Mouse (Mus musculus): ENCODE results near the gene Kctd8.
"Not testable (repeated sequence)": the region's sequence is repeated elsewhere in the genome, so short reads cannot be mapped to it uniquely, and the experiment has no call there.

The Kctd8 gene

DNA sequence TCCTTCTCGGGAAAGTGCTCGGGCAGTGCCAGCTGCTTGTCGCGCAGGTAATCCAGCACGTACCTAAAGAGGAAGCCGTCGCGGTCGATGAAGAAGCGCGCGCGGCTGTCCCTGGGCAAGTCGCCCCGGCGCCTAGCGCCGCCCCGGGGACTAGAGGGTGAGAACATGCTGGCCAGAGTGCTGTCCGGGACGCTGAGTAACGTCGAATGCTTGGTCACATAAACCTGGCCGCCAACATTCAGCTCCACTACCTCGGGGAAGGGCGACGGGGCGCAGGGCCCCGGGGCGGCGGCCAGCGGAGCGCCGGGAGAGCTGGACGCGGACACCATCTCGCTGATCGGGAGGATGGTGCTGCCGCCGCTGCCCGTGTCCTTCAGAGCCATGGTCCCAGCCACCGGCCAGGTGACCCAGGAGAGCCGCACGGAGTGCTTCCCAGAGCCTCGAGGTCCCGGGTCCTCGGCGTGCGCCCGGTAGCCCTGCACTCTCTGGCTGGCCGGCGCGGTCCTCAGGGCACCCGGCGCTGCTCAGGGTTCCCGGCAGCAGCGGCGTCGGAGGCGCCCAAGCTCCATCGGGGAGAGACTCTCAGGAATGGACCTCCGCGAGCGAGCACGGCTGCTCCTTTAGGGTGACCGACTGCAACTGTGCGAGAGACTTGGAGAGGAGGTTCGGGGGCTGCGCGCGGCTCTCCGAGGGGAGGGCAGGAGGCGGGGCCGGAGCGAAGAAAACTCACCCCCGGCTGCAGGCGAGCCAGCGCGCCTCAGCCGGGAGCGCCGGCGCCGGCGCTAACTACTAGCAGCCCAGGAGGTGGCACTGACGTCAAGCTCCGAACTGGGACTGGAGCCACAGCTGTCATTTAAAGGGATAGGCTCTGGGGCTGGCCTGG, at the start of gene Kctd8:
Gene Kctd8 (minus strand): TSS at position 761 of the 883 bp plus-strand sequence.
- peak; percentile 68 for DNase-seq (ENCODE audit: low read depth, low spot score)

DNA sequence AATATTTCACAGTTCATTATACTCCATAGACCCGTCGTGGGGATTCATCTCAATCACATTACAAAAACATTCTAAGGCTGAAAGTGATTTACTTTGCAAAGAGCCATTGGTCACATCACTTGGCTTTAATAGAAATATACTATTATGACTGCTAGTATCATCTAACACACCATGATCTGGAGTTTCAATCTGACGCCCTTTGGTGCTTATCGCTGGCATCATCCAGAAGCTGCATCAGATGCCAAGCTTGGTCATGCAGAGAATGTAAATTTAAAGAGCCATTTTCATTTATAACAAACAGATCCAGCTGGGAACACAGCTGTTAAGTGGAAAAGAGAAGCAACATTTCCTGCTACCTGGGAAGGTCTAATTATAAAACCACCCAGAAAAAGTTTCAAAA, 37.6 kb upstream of the Kctd8 start:
- no peak for DNase-seq (ENCODE audit: low read depth, low spot score)

DNA sequence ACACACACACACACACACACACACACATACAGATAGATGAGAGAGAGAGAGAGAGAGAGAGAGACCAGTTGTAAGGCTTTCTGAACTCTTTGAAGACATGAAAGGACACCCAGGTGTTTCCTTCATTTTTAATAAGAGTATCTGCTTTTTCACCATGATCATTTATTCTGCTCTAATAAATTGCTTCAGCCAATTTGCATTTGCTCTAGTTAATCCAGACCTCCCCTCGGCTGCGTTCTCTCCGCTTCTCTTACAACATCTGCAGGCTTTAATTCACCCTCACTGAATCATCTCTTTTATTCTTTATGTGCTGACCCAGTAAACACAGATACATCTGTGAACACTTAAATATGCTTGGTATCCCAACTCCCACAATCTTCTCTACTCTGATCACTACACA, 9.1 kb upstream of the Kctd8 start:
- no peak for DNase-seq (ENCODE audit: low read depth, low spot score)

DNA sequence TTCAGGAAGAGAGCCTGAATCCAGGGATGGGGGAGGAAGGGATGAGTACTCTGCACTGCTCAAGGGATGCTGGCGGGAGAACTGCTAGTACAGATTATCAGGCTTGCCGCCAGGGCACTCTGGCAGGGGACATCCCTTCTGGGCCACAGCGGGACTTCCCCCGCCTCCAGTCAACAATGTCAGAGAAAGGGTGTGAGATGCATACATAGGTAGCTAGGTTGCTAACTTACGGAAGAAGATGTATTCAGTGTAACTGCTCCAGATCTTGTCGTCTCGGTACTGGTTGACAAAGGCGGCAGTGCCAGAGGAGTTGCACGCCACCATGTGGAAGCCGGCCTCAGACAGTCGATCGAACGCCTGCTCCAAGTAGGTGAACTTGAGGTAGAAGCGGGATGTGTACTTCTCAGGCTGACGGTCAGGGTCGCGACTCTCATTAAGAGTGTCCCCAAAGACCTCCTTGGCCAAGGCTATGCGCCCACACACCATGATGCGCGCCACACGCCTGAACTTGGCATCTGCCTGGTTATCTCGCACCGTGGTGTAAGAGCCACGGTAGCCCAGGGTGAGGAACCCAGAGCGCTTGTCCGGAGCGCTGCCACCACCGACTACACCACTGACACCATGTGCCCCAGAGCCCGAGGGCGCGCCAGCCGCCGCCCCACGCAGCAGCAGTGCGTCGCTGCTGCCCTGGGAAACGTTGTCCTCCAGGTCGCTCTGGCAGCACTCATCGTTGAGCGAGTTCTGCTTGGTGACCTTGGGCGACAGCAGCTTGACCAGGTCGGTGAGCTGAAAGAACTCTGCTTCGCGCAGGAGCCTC, 1.2 kb downstream of the Kctd8 start:
- DNase-seq (ENCODE audit: low read depth, low spot score): peak; percentile 50

DNA sequence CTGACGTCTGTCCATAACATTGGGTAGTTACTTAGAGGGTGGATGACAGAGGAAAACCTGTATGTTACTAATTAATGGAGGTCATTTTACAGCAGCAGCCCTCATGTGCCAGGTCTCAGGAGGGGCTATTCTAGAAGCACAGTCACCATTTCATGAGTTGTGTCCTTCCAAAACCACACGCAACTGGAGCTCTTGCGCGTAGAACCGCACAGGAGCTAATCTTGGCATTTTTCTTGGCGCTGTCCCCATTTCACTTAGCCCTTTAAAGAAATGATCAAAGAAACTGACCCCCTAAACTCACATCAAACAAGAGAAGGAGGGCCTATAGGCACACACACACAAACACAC, 1.9 kb downstream of the Kctd8 start:
- no peak for DNase-seq (ENCODE audit: low read depth, low spot score)

- no peak for DNase-seq (ENCODE audit: low read depth, low spot score)
Measured at GRCm38 (mm10) chr5:69338916-69339622, 2.4 kb downstream of the Kctd8 start.

GRCm38 (mm10) chr5:69327561-69327960, 13.9 kb downstream of the Kctd8 start:
- no peak for DNase-seq (ENCODE audit: low read depth, low spot score)

GRCm38 (mm10) chr5:69324566-69325230, 16.8 kb downstream of the Kctd8 start:
- DNase-seq (ENCODE audit: low read depth, low spot score): no peak

DNA sequence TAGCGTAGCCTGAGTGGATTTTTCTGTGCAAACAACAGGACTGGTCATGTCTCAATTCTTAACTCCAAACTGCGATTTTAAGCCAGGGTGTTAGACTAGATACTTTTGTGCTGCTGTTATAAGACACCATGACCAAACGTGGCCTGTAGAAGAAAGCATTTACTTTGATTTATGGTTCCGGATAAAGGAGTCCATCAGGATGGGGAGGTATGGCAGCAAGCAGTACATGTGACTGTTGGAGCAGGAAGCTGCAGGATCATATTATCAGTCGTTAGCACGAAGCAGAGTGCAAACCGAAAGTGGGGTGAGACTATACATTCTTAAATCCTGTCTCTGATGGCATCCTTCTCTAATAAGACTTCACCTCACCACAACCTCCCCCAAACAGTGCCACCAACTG, 28.9 kb downstream of the Kctd8 start:
- no peak for DNase-seq (ENCODE audit: low read depth, low spot score)

DNA sequence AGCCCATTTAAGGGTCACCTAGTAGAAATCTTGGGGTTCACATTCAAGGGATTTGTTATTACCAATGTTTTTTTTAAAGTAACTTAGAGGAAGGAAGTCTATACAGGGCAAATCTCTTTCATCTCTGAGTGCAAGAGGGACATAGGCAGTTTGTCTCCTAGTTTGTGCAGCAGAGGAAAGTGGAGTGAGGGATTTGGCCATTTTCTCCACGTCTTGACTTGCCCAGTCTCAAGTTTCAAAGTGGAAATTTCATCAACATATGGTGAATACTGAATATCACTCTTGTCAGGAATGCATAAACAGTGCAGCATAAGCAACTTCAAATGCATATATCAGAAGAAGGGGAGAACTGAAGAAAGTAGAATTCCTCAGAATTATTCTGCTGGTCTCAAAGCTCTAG, 39.8 kb downstream of the Kctd8 start:
- DNase-seq (ENCODE audit: low read depth, low spot score): no peak

DNA sequence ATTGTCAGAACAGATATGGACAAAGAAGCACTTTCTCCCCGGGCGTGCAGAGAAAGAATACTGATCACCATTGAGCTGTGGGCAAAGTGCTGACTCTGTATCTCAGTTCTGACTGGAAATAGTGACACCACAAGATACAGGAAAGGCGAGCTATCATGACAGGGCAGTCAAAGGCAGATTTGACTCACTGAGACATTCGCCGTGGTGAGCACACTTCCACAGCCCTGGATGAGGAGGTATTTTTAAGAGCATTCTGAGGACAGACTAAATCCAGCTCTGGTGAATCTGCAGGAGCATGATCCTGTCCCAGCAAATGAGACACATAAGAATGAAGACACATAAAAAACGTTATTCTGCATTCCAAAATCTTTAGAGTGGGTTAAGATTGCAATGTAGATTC, 49.1 kb downstream of the Kctd8 start:
- DNase-seq (ENCODE audit: low read depth, low spot score): no peak

DNA sequence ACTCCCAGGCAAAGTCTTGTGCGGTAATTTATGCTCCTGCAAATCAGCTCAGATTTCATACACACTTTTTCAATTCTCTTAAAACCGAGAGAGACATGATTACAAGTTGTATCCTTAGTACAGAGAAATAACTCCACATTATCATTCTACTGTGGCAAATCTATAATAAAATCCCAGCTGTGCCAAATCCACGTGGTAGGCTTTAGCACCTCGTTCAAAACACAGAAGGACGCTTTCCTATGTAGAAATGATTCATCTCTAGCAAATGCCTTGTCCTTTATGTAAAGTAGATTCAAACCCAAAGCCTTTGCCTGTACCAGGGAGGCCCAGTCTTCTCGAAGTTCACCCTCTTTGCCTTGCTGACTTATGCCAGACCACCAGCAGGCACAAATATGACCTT, 57.1 kb downstream of the Kctd8 start:
- DNase-seq (ENCODE audit: low read depth, low spot score): peak; percentile 36

- no peak for DNase-seq (ENCODE audit: low read depth, low spot score)
Measured at GRCm38 (mm10) chr5:69252366-69252765, 89.1 kb downstream of the Kctd8 start.

- DNase-seq (ENCODE audit: low read depth, low spot score): no peak
Measured at GRCm38 (mm10) chr5:69241931-69242330, 99.5 kb downstream of the Kctd8 start.

DNA sequence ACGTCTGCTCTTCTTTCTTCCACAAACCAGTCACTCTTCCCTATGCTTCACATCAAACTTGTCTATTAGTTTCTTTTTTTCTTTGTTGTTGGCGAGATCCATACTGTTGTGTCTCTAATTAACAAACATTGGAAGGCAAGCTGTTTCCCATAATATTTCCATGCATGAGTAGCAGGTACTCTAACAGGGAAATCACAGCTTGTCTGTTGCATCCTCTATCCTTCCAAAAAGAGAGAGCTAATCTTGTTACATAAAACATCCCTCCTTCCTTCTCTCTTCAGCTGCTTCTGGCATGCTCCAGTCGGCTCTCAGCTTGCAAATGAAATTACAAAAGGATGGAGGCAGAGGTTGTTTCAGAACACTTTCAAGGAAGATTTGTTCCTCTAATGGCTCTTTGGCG, 107.9 kb downstream of the Kctd8 start:
- peak; percentile 49 for DNase-seq (ENCODE audit: low read depth, low spot score)

- not testable (repeated sequence) for DNase-seq (ENCODE audit: low read depth, low spot score)
Measured at GRCm38 (mm10) chr5:69231649-69232048, 109.8 kb downstream of the Kctd8 start.

DNA sequence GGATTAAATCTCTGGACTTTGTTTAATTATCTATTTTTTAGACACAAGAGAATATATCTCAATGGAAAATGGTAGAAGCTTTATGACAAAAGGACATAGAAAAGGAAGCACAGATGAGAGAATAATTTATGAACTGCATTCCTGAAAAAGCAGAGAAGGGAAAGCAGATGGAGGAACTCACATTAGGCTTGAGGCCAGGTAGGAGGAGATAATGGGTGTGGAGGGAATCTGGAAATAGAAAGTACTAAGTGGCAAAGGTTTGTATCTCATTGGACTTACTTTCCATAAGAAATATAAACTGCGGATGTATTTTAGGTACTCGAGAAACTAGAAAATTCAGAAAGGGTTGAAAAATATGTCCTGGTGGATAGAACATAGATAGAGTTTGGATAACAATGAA, 114.3 kb downstream of the Kctd8 start:
- peak; percentile 29 for DNase-seq (ENCODE audit: low read depth, low spot score)

- no peak for DNase-seq (ENCODE audit: low read depth, low spot score)
Measured at GRCm38 (mm10) chr5:69222608-69223007, 118.9 kb downstream of the Kctd8 start.

DNA sequence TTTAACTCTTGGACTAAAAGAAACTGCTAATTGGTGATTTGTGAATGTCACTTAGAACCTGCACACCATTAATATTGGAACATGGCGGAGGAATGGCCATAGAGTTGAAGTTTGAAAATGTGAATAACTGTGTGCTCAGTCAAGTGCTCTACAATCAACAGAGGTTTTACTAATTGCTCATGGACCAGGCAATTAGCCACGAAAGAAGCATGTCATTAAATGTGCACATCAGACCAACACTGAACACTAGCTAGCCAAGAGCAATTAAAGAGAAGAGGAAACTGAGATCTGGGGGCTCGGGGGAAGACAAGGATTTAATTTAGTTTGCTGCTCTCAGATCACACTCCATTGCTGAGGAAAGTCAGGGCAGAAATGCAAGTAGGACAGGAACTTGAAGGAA, 126.3 kb downstream of the Kctd8 start:
- no peak for DNase-seq (ENCODE audit: low read depth, low spot score)

- DNase-seq (ENCODE audit: low read depth, low spot score): peak; percentile 6
Measured at GRCm38 (mm10) chr5:69209401-69209800, 132.1 kb downstream of the Kctd8 start.

DNA sequence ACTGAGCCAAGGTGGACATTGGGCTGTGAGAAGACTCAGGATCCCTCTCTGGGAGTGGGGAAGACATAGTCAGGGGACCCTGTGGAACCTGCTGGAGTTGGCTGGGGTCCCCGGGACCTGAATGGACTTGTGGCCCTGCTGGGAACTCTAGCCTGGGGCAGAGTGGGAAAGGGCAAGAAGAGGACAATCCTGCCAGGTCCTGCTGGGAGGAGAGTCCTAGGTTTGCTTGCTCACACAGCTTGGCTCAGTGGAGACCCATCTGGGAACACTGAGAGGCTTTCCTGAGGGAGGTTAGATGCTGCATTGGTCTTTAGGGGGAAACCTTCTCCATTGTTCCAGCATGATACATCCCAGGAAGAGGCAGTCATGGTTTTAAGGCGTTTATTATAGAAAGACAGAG, 133.8 kb downstream of the Kctd8 start:
- no peak for DNase-seq (ENCODE audit: low read depth, low spot score)
